Mouse (Mus musculus) lung, adult 2 months (tissue): Measurements from ENCODE around the gene 0610009B22Rik.

Source experiments
- CTCF ChIP-seq: fragments of 200-500 bp; IDR thresholded peaks from 2 replicates; pipeline ENCODE4 v1.5.1; 2011; ENCODE audit warnings: mild to moderate bottlenecking, low read length, control low read depth; ENCODE audit not compliant: insufficient read depth
- POLR2A ChIP-seq: fragments of 200-500 bp; IDR thresholded peaks from 2 replicates; pipeline ENCODE4 v1.6.1; 2011; ENCODE audit warnings: low read depth, mild to moderate bottlenecking, control low read depth, low read length, borderline replicate concordance; ENCODE audit errors: extremely low read depth

- TF ChIP-seq CTCF (no peak), POLR2A (peak; percentile 59)
Measured at GRCm38 (mm10) chr11:51650691-51651515, 37.8 kb downstream of the 0610009B22Rik start, which contains the start of the genes N4bp3 and D930048N14Rik.
